Mouse (Mus musculus) urinary bladder, postnatal 4 days (tissue): ENCODE measurements around the gene Pcgf6.

Experiments
- DNase-seq, 2 experiments: peaks; one replicate each; pipeline ENCODE4 v3.0.0; 2021 to 2022; ENCODE audit warnings: low spot score in 2 of 2

The Pcgf6 gene

DNA sequence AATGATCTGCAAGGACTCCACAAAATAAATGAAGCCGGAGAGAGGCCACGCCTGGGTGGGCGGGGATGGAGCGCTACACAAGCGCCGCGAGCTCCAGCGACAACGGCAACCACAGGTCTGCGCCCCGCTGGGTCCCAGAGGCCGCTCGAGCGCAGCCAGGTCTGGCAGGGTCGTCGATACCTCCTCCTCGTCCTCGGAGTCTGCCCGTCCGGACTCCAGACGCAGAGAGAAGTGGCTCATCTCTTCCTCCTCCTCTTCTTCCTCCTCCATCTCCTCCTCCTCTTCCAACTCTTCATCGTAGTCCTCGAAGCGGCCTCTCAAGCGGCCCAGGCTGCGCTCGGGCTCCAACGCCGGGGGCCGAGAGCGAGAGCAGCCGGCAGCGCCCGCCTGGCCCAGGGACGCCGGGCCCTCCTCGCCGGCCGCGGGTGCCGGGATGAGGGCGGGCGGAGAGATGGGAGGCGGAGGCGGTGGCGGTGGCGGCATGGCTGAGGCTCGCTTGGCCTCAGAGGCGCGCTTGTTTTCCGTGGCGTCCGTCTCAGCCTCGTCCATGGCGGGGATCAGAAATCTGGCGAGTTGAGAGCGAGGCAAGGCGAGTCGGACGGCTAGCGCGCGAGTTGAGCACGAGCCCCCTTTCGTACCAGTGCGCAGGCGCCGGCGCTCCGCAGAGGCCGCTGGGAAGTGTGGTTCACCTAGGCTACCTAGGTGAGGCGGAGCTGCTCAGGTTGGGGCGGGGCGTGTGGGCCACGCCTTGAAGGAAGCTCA is at the start of gene Pcgf6:
Gene Pcgf6 (minus strand): TSS at position 636 of the 762 bp plus-strand sequence.
- peak; percentile 69 to 70 for DNase-seq

DNA sequence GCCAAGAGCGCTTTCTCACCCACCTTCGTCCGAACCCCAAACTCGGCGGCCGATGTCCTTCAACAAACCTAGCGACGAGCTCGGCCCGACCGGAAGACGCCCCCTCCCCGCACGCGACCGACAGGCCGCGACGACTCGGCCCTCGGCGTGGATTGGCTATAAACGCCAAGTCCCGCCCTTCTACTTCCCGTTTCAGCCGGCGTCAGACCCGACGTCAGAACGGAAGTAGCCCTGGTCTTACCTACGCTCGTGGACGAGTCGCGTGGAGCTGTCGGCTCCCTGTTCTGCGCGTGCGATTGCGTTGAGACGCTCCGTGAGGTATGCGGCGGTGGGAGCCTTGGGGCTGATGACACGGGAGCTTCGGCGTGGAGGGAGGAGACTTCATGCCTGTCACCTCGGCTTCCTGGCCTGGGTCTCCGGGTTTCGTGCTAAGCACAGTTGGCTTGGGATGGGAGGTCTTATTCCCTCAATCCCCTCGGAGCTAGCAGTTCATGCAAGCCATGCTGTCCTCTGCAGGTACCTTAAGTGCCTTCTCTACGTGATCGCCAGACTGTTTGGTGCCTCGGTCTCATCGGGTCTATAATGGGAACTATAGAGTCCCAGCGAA is 39.9 kb upstream of the Pcgf6 start, which contains the start of the genes Usmg5 and Pdcd11:
Gene Usmg5 (minus strand): TSS at position 98 of the 607 bp plus-strand sequence.
Gene Pdcd11 (plus strand): TSS at position 219 of the 607 bp plus-strand sequence.
- DNase-seq: peak; percentile 90 to 96

DNA sequence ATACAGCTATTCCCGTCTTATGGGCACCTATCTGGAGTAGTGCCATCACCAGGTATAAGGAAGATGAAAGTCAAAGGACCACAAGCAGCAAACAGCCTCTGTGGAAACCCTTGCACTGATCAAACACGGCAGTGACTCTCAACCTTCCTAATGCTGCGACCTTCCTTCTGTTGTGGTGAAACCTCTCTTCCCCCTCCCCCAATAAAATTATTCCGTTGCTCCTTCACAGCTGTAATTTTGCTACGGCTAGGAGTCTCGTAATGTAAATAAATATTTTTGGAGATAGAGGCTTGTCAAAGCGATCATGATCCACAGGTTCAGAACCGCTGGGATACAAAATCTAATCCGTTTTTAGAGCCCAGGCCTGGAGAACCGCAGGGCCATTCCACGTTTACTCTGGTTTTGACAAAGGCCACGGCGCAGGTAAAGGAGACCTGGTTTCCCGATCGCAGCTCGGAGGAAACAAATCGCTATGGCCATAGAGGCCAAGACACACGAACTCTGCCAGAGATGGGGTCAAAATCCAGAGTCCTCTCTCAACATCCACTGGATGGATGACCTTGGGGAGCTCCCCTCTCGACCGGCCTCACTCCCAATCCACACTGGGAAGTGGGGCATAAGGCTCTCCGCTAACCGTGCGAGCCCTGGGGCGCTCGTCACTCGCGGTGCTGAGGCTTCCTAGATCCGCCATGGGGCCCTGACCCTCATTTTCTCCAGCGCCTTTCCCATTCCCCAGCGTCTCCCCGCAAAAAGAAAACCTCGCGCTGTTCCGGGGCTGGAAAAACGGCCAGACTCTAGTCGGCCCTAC is 39.2 kb upstream of the Pcgf6 start:
- no peak for DNase-seq

DNA sequence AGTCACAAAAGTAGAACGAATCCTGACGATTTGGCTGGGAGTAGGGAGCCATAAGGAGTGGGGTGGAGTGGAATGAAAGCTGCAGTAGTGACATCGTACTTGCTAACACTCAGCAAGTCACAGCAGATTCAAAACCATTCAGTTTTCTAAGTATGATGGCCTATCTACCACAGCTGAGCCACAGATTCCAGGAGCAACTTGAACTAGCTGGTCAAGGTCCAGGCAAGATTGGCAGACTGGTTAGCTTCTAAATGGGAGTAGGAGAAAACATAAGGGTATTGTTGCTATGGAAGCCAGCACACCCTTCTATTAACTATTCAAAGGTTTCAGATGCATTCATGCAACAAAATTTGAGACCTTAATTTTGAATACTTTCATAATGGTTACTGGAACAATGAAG is 37.5 kb upstream of the Pcgf6 start:
- no peak for DNase-seq

DNA sequence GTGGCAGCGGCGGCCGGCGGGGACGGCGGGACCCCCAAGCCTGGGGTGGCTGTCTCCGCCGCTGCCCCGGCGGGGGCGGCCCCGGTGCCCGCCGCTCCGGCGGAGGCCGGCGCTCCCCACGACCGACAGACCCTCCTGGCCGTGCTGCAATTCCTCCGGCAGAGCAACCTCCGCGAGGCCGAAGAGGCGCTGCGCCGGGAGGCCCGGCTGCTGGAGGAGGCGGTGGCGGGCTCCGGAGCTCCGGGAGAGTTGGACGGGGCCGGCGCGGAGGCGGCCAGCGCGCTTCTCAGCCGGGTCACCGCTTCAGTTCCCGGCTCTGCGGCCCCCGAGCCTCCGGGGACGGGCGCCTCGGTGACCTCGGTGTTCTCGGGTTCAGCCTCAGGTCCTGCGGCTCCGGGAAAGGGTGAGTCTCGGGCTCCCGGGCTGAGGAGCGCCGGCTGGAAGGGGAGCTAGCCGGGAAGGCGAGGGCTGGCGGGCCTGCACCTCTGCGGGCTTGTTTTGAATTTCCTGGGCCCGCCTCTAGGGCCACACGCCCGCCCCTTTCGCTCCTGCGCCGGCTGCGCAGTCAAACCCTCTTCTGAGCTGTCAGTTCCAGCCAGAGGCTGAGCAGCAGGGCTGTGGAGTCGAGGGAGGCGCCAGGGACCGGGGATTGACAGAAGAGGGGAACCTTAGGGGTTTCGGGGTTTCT is 17.4 kb upstream of the Pcgf6 start:
- DNase-seq: peak; percentile 80 to 82

DNA sequence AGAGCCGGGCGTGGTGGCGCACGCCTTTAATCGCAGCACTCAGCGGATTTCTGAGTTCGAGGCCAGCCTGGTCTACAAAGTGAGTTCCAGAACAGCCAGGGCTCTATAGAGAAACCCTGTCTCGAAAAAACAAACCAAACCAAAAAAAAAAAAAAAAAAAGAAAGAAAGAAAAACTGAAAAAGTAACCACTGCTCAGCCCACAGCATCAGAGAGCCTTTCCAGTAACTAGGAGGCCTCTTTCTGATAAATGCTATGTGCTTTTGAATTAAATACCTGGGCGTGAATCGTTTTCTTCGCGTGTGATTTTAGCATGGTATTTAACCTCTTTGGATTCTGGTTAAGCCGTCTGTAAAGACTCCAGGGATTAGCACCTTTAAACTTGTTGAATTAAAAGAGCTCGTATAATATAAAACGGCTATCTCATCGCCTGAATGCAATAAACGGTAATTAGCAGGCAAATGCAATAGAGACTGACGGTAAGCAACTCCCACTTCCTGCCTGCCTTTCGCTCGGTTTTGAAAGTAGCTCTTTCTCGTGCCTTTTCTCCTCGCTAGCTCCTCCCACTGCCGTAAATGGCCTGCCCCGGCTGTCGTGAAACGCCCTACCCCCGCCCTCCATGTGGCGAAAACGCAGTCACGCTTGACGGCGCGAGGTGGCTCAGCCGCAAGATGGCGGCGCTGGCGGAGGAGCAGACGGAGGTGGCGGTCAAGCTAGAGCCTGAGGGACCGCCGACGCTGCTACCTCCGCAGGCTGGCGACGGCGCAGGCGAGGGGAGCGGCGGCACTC is 16.6 kb upstream of the Pcgf6 start, which contains the start of gene Taf5:
Gene Taf5 (plus strand): TSS at position 651 of the 787 bp plus-strand sequence.
- peak; percentile 95 to 97 for DNase-seq

DNA sequence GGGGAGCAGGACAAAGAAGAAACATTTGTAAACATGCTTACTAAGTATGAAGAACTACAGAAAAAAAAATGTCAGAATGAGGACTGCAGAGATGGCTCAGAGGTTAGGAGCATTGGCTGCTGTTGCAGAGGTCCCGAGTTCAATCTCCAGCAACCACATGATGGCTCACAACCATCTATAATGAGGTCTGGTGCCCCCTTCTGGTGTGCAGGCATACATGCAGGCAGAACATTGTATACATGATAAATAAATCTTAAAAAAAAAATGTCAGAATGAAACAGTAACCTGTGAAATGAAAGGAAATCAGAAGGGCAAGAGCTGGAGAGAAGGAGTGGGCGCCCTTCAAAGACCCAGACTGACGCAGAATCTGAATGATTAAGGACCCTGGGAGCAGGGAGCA is 15.2 kb upstream of the Pcgf6 start:
- no peak for DNase-seq

DNA sequence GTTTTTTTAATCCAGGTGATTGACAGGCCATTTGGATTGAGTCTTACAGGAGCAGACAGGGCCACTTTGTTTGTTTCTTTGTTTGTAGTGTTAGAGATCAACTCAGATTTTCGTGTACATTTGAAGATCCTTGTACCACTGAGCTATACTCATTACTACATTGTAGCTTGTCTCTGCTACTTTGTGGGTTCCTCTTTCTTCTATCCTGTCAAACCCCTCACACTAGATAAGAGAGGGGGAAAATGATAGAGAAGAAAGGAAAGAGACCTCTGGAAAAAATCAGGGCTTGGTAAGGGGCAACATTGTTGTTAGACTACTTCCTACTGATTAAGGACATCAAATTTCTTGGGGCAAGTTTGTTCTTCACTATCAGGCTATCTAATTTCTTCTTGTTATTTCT is 7.0 kb upstream of the Pcgf6 start:
- no peak for DNase-seq

GRCm38 (mm10) chr19:47053471-47053870 is 2.8 kb upstream of the Pcgf6 start:
- DNase-seq: no peak

GRCm38 (mm10) chr19:47052927-47053326 is 2.2 kb upstream of the Pcgf6 start:
- peak in 1 of 2 experiments; percentile 29 for DNase-seq

DNA sequence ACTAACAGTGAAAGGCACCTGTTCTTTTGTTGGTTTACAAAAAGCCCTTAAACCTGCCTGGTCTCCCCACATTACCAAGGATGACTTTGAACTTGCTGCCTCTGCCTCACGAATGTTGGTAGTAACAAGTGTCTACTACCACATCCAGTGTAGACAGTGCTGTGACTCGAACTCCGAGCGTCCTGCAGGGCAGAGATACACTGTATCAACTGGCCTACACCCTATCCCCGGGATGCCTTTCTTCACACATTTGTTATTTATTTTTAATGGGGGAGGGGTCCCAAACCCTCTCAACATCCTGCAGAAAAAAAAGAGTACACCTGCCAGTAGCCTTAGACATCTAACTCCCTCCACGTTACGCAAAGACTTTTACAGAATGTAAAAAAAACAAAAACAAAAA is 866 bp downstream of the Pcgf6 start:
- peak in 1 of 2 experiments; percentile 44 for DNase-seq

DNA sequence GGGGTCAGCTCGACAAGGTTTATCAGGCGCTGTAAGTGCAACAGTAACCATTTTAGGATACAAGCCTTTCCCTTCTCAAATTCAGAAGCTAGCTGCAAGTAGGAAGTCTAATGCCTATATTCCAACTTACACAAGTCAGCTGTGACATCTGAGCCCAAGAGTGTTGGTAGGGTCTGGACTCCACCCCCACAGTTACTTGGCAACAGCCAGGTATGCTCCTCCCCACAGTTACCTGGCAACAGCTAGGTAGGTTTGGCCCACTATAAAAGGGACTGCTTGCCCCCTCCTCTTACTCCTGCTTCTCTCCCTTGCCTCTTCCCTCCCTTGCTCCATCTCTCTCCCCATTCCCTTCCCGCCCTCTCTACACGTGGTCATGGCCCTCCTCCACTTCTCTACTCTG is 1.6 kb downstream of the Pcgf6 start:
- DNase-seq: peak in 1 of 2 experiments; percentile 10

DNA sequence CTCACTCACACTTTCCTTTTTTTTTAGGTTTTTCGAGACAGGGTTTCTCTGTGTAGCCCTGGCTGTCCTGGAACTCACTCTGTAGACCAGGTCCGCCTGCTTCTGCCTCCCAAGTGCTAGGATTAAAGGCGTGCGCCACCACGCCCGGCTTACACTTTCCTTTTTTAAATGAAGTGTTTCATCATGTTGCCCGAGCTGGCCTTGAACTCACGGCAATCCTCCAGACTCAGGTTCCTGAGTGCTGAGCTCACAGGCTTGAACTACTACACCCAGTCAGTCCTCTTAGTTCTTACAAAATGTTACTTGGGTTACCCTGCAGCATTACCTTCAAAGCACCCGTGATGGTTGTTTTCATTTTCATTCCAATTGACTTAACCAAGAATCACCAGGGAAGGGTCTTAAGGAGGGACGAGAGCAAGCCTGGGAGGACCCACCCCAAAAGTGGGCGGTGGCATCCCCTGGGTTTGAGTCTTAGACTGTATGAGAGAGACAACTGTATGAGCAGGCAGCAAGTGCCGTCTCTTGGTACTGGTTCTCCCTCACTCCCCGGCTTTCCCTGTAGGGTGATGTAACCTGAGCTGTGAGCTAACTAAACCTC is 3.4 kb downstream of the Pcgf6 start:
- peak in 1 of 2 experiments; percentile 50 for DNase-seq

DNA sequence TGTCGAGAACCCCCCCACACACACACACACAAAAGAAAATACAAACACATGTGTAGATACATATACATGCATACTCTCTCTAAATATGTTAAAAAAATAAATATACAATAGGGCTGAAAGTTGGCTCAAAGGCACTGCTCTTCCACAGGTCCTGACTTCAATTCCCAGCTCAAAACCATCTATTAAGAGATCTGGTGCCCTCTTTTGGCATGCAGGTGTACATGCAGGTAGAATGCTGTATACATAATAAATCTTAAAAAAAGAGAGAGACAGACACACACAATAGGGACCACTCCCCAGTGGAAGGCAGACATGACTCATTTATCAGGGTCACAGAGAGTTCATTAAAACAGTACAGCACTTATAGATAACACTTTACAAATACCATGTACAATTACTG is 4.4 kb downstream of the Pcgf6 start:
- DNase-seq: peak in 1 of 2 experiments; percentile 0

DNA sequence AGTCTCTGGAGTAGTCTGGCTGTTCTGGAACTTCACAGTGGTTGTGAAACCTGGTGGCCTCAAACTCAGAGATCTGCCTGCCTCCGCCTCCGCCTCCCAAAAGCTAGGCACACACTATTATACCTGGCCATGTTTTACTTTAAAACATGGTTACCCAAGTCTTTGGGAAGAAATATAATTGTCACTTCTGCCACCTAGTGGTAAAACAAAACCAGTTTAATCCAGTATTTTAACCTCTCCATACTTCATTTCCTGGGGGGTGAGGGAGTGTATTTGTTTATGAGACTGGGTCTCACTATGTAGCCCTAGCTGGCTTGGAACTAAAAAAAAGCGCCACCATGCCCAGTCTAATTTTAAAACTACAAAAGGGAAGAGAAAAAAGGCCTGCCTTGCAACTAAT is 7.1 kb downstream of the Pcgf6 start:
- peak in 1 of 2 experiments; percentile 16 for DNase-seq

GRCm38 (mm10) chr19:47040720-47041473 is 9.8 kb downstream of the Pcgf6 start:
- peak in 1 of 2 experiments; percentile 16 for DNase-seq

- no peak for DNase-seq
Measured at GRCm38 (mm10) chr19:47036596-47036995, 14.1 kb downstream of the Pcgf6 start.

GRCm38 (mm10) chr19:47034916-47035315 is 15.8 kb downstream of the Pcgf6 start:
- peak in 1 of 2 experiments; percentile 44 for DNase-seq

DNA sequence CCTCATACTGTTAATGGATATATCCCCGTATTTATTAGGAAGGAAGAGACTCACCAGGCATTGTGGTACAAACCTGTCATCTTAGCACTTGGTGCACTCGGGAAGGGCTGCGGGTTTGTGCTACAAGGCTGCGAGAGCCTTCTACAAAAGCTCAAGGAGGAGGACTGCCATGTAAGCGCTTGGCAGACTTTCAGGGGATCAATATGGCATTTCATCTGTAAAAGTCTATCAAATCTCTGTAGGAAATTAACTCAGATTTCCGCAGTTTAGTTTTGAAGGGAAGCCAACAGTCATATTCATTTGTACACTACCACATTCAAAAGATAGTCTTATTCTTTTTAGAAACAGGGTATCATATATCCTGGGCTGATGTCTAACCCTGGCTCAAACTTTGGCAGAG is 18.9 kb downstream of the Pcgf6 start:
- no peak for DNase-seq

- no peak for DNase-seq
Measured at GRCm38 (mm10) chr19:47029796-47030195, 20.9 kb downstream of the Pcgf6 start.
